Mouse (Mus musculus): ENCODE data around the gene Acsl1.

DNA sequence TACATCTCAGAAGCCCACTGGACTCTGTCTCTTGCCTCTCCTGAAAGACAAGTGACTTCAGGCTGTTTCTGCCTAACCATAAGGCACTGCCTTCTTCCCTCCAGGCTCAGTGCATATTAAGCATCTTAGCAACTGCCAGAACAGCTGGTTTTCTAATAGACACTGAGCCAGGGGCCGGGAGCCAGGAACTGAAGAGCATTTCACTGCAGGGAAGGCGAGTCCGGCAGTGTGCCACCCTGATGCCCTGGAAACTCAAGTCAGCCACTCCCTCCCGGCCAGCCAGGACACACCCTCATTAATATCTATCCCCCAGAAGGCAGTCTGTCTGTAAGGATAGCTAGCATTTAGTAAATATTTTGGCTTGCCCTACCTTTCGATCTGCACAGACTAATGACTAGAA, 68.9 kb downstream of the Acsl1 start:
- TF ChIP-seq CTCF (IDR thresholded peaks at IDR 0.05; ENCODE audit: borderline replicate concordance, control insufficient read depth, extremely low read depth, insufficient read depth, low read length, poor library complexity) (no peak), POLR2A (IDR thresholded peaks at IDR 0.05; ENCODE audit: control insufficient read depth, extremely low read depth, insufficient read depth, low read length, poor library complexity) (no peak)
